Mouse (Mus musculus): Measurements from ENCODE around the gene Wrap73.
A peak's percentile ranks its signal among the peaks of the same experiment; 100 is the strongest.

DNA sequence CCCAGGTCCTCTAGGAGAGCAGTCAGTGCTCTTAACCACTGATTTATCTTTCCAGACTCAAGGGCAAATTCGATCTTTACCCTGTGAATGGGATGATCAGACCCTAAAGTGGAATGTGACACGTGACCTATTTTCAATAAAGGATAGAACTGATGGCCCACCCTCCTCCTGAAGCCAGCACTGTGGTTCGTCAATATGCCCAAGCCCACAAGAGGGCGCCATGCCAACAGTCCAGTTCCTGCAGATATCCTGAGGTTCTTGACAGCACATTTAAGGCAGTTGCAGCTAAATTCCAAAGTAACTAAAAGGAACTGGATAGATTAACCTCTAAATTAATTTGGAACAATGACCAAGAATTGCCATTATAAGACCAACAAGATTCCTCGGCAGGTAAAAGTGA is 24.9 kb downstream of the Wrap73 start:
- peak; percentile 81 for TF ChIP-seq CTCF (conservative IDR thresholded peaks at IDR 0.05; ENCODE audit: low read length)
- TF ChIP-seq POU5F1 (IDR thresholded peaks at IDR 0.05; ENCODE audit: borderline replicate concordance, low read length) = no peak
